Mouse (Mus musculus) MEL (cell line): ENCODE measurements around the gene Xkr7. TPM values are rescaled to one million over a fixed set of nuclear protein-coding genes. Genes with fewer than 3 reads are reported as not detected.

ENCODE experiments used
- DNase-seq: peaks from one replicate; pipeline ENCODE4 v3.0.0; 2011; ENCODE audit warnings: low read depth, low spot score
- H3K27ac ChIP-seq: 2 replicates; pipeline ENCODE4 v1.5.1; 2012; ENCODE audit warnings: low read depth, mild to moderate bottlenecking, control low read depth, low read length, moderate library complexity; ENCODE audit not compliant: control insufficient read depth
- H3K27me3 ChIP-seq, 2 experiments: fragments of 150-350 bp in 1 of 2; sonication (generic) in 1 of 2; 2 replicates each; pipeline ENCODE4 v1.6.1; 2012; ENCODE audit warnings: low read length in 2 of 2, mild to moderate bottlenecking in 2 of 2, improper control_type of control experiment in 1 of 2, moderate library complexity in 1 of 2; ENCODE audit not compliant: insufficient read depth in 2 of 2, control insufficient read depth in 1 of 2
- H3K36me3 ChIP-seq, 2 experiments: 2 replicates each; pipeline ENCODE4 v1.6.1; 2012 to 2014; ENCODE audit warnings: low read length in 2 of 2, improper control_type of control experiment in 1 of 2, inconsistent platforms in 1 of 2, mild to moderate bottlenecking in 1 of 2; ENCODE audit not compliant: insufficient read depth in 2 of 2, control insufficient read depth in 1 of 2
- H3K4me1 ChIP-seq, 2 experiments: fragments of 150-350 bp in 1 of 2; sonication (generic) in 1 of 2; 2 replicates each; pipeline ENCODE4 v1.6.1; 2012; ENCODE audit warnings: low read length in 2 of 2, improper control_type of control experiment in 1 of 2, mild to moderate bottlenecking in 1 of 2; ENCODE audit not compliant: insufficient read depth in 2 of 2, control insufficient read depth in 1 of 2
- H3K4me3 ChIP-seq, 2 experiments: fragments of 150-350 bp in 1 of 2; sonication (generic) in 1 of 2; 2 replicates each; pipeline ENCODE4 v1.5.1; 2012; ENCODE audit warnings: low read depth in 2 of 2, low read length in 2 of 2, mild to moderate bottlenecking in 2 of 2, moderate library complexity in 2 of 2, control low read depth in 1 of 2, improper control_type of control experiment in 1 of 2; ENCODE audit not compliant: control insufficient read depth in 1 of 2, insufficient read depth in 1 of 2
- H3K79me2 ChIP-seq: 2 replicates; pipeline ENCODE4 v1.6.1; 2012; ENCODE audit warnings: mild to moderate bottlenecking, low read length, moderate library complexity; ENCODE audit not compliant: control insufficient read depth, poor library complexity, insufficient read depth
- H3K9ac ChIP-seq: 2 replicates; pipeline ENCODE4 v1.6.1; 2012; ENCODE audit warnings: low read depth, mild to moderate bottlenecking, control low read depth, low read length, moderate library complexity; ENCODE audit not compliant: control insufficient read depth, poor library complexity, severe bottlenecking
- H3K9me3 ChIP-seq: fragments of 150-350 bp; sonication (generic); replicated peaks from 2 replicates; pipeline ENCODE4 v1.6.1; 2012; ENCODE audit warnings: mild to moderate bottlenecking, low read length, improper control_type of control experiment, moderate library complexity; ENCODE audit not compliant: insufficient read depth
- E2F4 ChIP-seq: IDR thresholded peaks from 2 replicates; pipeline ENCODE4 v1.6.1; 2011; ENCODE audit warnings: low read depth, low read length, improper control_type of control experiment, borderline replicate concordance
- ETS1 ChIP-seq: IDR thresholded peaks from 2 replicates; pipeline ENCODE4 v1.6.1; 2012; ENCODE audit warnings: low read depth, mild to moderate bottlenecking, inconsistent platforms, low read length, improper control_type of control experiment, moderate library complexity
- MAFK ChIP-seq: IDR thresholded peaks from 2 replicates; pipeline ENCODE4 v1.6.1; 2011; ENCODE audit warnings: low read depth, mild to moderate bottlenecking, low read length, improper control_type of control experiment, borderline replicate concordance
- MAX ChIP-seq: IDR thresholded peaks from 2 replicates; pipeline ENCODE4 v1.6.1; 2011; ENCODE audit warnings: low read length, improper control_type of control experiment
- MEF2A ChIP-seq: IDR thresholded peaks from 2 replicates; pipeline ENCODE4 v1.6.1; 2014; ENCODE audit warnings: low read depth, mild to moderate bottlenecking, inconsistent platforms, low read length, improper control_type of control experiment; ENCODE audit not compliant: poor library complexity, insufficient replicate concordance, severe bottlenecking; ENCODE audit errors: extremely low read depth
- POLR2A ChIP-seq, 2 experiments: IDR thresholded peaks; 2 replicates each; pipeline ENCODE4 v1.6.1; 2011 to 2012; ENCODE audit warnings: low read length in 2 of 2, mild to moderate bottlenecking in 2 of 2, control low read depth in 1 of 2, improper control_type of control experiment in 1 of 2, low read depth in 1 of 2, moderate library complexity in 1 of 2; ENCODE audit not compliant: control insufficient read depth in 1 of 2, insufficient read depth in 1 of 2, poor library complexity in 1 of 2
- SMC3 ChIP-seq: IDR thresholded peaks from 2 replicates; pipeline ENCODE4 v1.6.1; 2011; ENCODE audit warnings: low read depth, low read length, improper control_type of control experiment
- UBTF ChIP-seq: IDR thresholded peaks from 2 replicates; pipeline ENCODE4 v1.6.1; 2012; ENCODE audit warnings: low read depth, mild to moderate bottlenecking, inconsistent platforms, low read length, improper control_type of control experiment, moderate library complexity, borderline replicate concordance; ENCODE audit not compliant: insufficient read depth
- USF2 ChIP-seq, 2 experiments: IDR thresholded peaks; 2 replicates each; pipeline ENCODE4 v1.6.1; 2011 to 2012; ENCODE audit warnings: improper control_type of control experiment in 2 of 2, low read length in 2 of 2, borderline replicate concordance in 1 of 2, inconsistent platforms in 1 of 2, low read depth in 1 of 2, mild to moderate bottlenecking in 1 of 2; ENCODE audit not compliant: insufficient read depth in 1 of 2
- polyA plus RNA-seq, 2 experiments: library from polyadenylated mRNA; stranded (reverse) in 1 of 2; unstranded in 1 of 2; fragments of >175 nt in 1 of 2; fragments of >200 nt in 1 of 2; gene quantifications; 2 replicates each; pipeline versions ENCODE4 v1.2.1 to v1.2.4; 2012; ENCODE audit warnings: low replicate concordance in 2 of 2, low read depth in 1 of 2; ENCODE audit not compliant: insufficient read length in 2 of 2, insufficient read depth in 1 of 2, missing spikeins in 1 of 2
- total RNA-seq: library from RNA; depleted of rRNA; stranded (reverse); fragments of 300-350 nt; gene quantifications from 2 replicates; pipeline ENCODE4 v1.2.3, GENCODE M21; 2012; rRNA removed

Xkr7 gene
- total and polyA plus RNA-seq, 3 experiments, result not detected

- H3K79me2 ChIP-seq, result no peaks in the 10 kb centered on the region
- no peak for DNase-seq
- H3K4me1 ChIP-seq, result no peaks in the 10 kb centered on the region
- H3K4me3 ChIP-seq, result no peak overlapping the region
- no peaks in the 10 kb centered on the region for H3K9me3 ChIP-seq
- H3K27me3 ChIP-seq, result no peaks in the 10 kb centered on the region
- H3K9ac ChIP-seq, result no peak overlapping the region
- TF ChIP-seq SMC3, result no peak
- H3K36me3 ChIP-seq, result no peaks in the 10 kb centered on the region
- no peak overlapping the region for H3K27ac ChIP-seq
These were observed 57.7 kb downstream of the Xkr7 start for GRCm38 (mm10) chr2:153089316-153089715.

- peak; percentile 28 for DNase-seq
- no peaks in the 10 kb centered on the region for H3K36me3 ChIP-seq
- no peaks in the 10 kb centered on the region for H3K9me3 ChIP-seq
- H3K9ac ChIP-seq, result no peak overlapping the region
- H3K4me1 ChIP-seq, result no peaks in the 10 kb centered on the region
- no peak overlapping the region for H3K4me3 ChIP-seq
- H3K79me2 ChIP-seq, result no peaks in the 10 kb centered on the region
- no peaks in the 10 kb centered on the region for H3K27me3 ChIP-seq
- no peak overlapping the region for H3K27ac ChIP-seq
- TF ChIP-seq MEF2A (no peak), E2F4 (no peak), ETS1 (no peak), MAX (no peak), USF2 (IDR thresholded peaks at IDR 0.05; ENCODE audit: borderline replicate concordance in 1 of 2, insufficient read depth in 1 of 2, low read depth in 1 of 2, low read length in 2 of 2) (no peak), UBTF (no peak), MAFK (no peak), POLR2A (IDR thresholded peaks at IDR 0.05; ENCODE audit: control insufficient read depth in 1 of 2, insufficient read depth in 1 of 2, low read depth in 1 of 2, low read length in 2 of 2, poor library complexity in 1 of 2) (no peak)
- TF ChIP-seq, all 39 proteins: peak for 0
These were observed 59.0 kb downstream of the Xkr7 start for GRCm38 (mm10) chr2:153090551-153091165.

Other genes with a start within 250 kb of the Xkr7 start
- gene Bcl2l1, start 200.1 kb upstream of the Xkr7 start, total RNA-seq, result 4.8 and 6.5 TPM in 2 replicates
- gene Bcl2l1, start 200.1 kb upstream of the Xkr7 start, polyA plus RNA-seq, result 10 to 100 TPM in 1 of 2 experiments, not detected in 1; 23.9 TPM
- 59.3 and 68.3 TPM in 2 replicates for gene Tpx2, start 183.9 kb upstream of the Xkr7 start, total RNA-seq
- gene Tpx2, start 183.9 kb upstream of the Xkr7 start, polyA plus RNA-seq, result 100 to 1,000 TPM in 1 of 2 experiments, not detected in 1; 131 TPM
- gene Mylk2, start 120.5 kb upstream of the Xkr7 start, total RNA-seq, result not detected in 2 replicates
- gene Mylk2, start 120.5 kb upstream of the Xkr7 start, polyA plus RNA-seq, result not detected
- gene Foxs1, start 98.6 kb upstream of the Xkr7 start, total RNA-seq, result not detected in 2 replicates
- not detected for gene Foxs1, start 98.6 kb upstream of the Xkr7 start, polyA plus RNA-seq
- not detected in 2 replicates for gene Dusp15, start 80.2 kb upstream of the Xkr7 start, total RNA-seq
- not detected for gene Dusp15, start 80.2 kb upstream of the Xkr7 start, polyA plus RNA-seq
- 0.10 and 0.19 TPM in 2 replicates for gene Ttll9, start 69.4 kb upstream of the Xkr7 start, total RNA-seq
- under 1 TPM in 1 of 2 experiments, not detected in 1; 0.07 TPM for gene Ttll9, start 69.4 kb upstream of the Xkr7 start, polyA plus RNA-seq
- 48.3 and 62.2 TPM in 2 replicates for gene Pdrg1, start 16.4 kb upstream of the Xkr7 start, total RNA-seq
- 10 to 100 TPM in 1 of 2 experiments, not detected in 1; 67.2 TPM for gene Pdrg1, start 16.4 kb upstream of the Xkr7 start, polyA plus RNA-seq
- gene Ccm2l, start 34.1 kb downstream of the Xkr7 start, total RNA-seq, result not detected in 2 replicates
- gene Ccm2l, start 34.1 kb downstream of the Xkr7 start, polyA plus RNA-seq, result not detected
- gene Hck, start 76.6 kb downstream of the Xkr7 start, total RNA-seq, result not detected in 2 replicates
- gene Hck, start 76.6 kb downstream of the Xkr7 start, polyA plus RNA-seq, result not detected
- gene Tm9sf4, start 129.5 kb downstream of the Xkr7 start, total RNA-seq, result 16.1 and 16.8 TPM in 2 replicates
- gene Tm9sf4, start 129.5 kb downstream of the Xkr7 start, polyA plus RNA-seq, result 100 to 1,000 TPM in 1 of 2 experiments, 10 to 100 TPM in 1; 29.8 to 269 TPM
- gene Tspyl3, start 193.6 kb downstream of the Xkr7 start, total RNA-seq, result 4.0 and 4.3 TPM in 2 replicates
- gene Tspyl3, start 193.6 kb downstream of the Xkr7 start, polyA plus RNA-seq, result 10 to 100 TPM in 1 of 2 experiments, 1 to 10 TPM in 1; 9.8 to 47.3 TPM
- gene Plagl2, start 209.6 kb downstream of the Xkr7 start, total RNA-seq, result 5.9 and 6.0 TPM in 2 replicates
- gene Plagl2, start 209.6 kb downstream of the Xkr7 start, polyA plus RNA-seq, result 10 to 100 TPM in 1 of 2 experiments, not detected in 1; 34.4 TPM
- gene Pofut1, start 209.7 kb downstream of the Xkr7 start, total RNA-seq, result 20.2 and 20.5 TPM in 2 replicates
- gene Pofut1, start 209.7 kb downstream of the Xkr7 start, polyA plus RNA-seq, result 10 to 100 TPM in 1 of 2 experiments, not detected in 1; 28.7 TPM